Mouse (Mus musculus) embryonic fibroblast, embryonic 13.5 days (primary cell): ENCODE measurements around the gene Tspan9. TPM values are rescaled to one million over a fixed set of nuclear protein-coding genes. Genes with fewer than 3 reads are reported as not detected.

Experiments
- H3K27ac ChIP-seq: 2 replicates; pipeline ENCODE4 v1.5.1; 2012; ENCODE audit warnings: low read length, control low read depth, inconsistent platforms; ENCODE audit not compliant: insufficient read depth
- H3K4me1 ChIP-seq: 2 replicates; pipeline ENCODE4 v1.6.1; 2011; ENCODE audit warnings: low read length; ENCODE audit not compliant: control insufficient read depth, insufficient read depth
- H3K4me3 ChIP-seq: 2 replicates; pipeline ENCODE4 v1.5.1; 2011; ENCODE audit warnings: mild to moderate bottlenecking, control low read depth, low read length; ENCODE audit not compliant: insufficient read depth
- CTCF ChIP-seq: IDR thresholded peaks from 2 replicates; pipeline ENCODE4 v1.5.1; 2011; ENCODE audit warnings: mild to moderate bottlenecking, control low read depth, low read length, moderate library complexity, borderline replicate concordance; ENCODE audit not compliant: insufficient read depth
- POLR2A ChIP-seq: IDR thresholded peaks from 2 replicates; pipeline ENCODE4 v1.6.1; 2011; ENCODE audit warnings: low read depth, mild to moderate bottlenecking, control low read depth, low read length, moderate library complexity
- polyA plus RNA-seq: library from polyadenylated mRNA; stranded (reverse); fragments of >200 nt; gene quantifications from 2 replicates; pipeline ENCODE4 v1.2.4, GENCODE M21; 2011; ENCODE audit warnings: low read depth; ENCODE audit not compliant: missing spikeins, insufficient read length

Gene Tspan9
- polyA plus RNA-seq, 1 experiment = 113 TPM

- no peak overlapping the region for H3K27ac ChIP-seq
- 0 out of 2 replicates have a peak, but pooled peaks cover 2% of the 10 kb centered on the region for H3K4me1 ChIP-seq
- no peak overlapping the region for H3K4me3 ChIP-seq
- no peak for TF ChIP-seq POLR2A
- no peak for TF ChIP-seq CTCF
These were observed 117.8 kb downstream of the Tspan9 start for GRCm38 (mm10) chr6:128025581-128025980.

- TF ChIP-seq POLR2A = no peak
- no peak overlapping the region for H3K27ac ChIP-seq
These were observed 121.2 kb downstream of the Tspan9 start for GRCm38 (mm10) chr6:128022207-128022606.

GRCm38 (mm10) chr6:128021931-128022202 lies 121.5 kb downstream of the Tspan9 start:
- Histone ChIP-seq H3K27ac (no peak overlapping the region), H3K4me3 (no peak overlapping the region), H3K4me1 (no peaks in the 10 kb centered on the region)
- TF ChIP-seq CTCF (no peak), POLR2A (no peak)

More at GRCm38 (mm10) chr6:128022207-128022606, 121.2 kb downstream of the Tspan9 start:
- no peak overlapping the region for H3K4me3 ChIP-seq
- H3K4me1 ChIP-seq = no peaks in the 10 kb centered on the region

- no peak for TF ChIP-seq POLR2A
- no peak for TF ChIP-seq CTCF
- H3K27ac ChIP-seq = no peak overlapping the region
- H3K4me1 ChIP-seq = no peaks in the 10 kb centered on the region
- no peak overlapping the region for H3K4me3 ChIP-seq
These were observed 122.1 kb downstream of the Tspan9 start for GRCm38 (mm10) chr6:128021106-128021930.

- H3K4me1 ChIP-seq = no peaks in the 10 kb centered on the region
- H3K27ac ChIP-seq = no peak overlapping the region
- no peak for TF ChIP-seq CTCF
- no peak for TF ChIP-seq POLR2A
- H3K4me3 ChIP-seq = no peak overlapping the region
These were observed 122.8 kb downstream of the Tspan9 start for GRCm38 (mm10) chr6:128020521-128021057.

GRCm38 (mm10) chr6:128020053-128020452 lies 123.3 kb downstream of the Tspan9 start:
- H3K27ac ChIP-seq = no peak overlapping the region
- TF ChIP-seq POLR2A (no peak), CTCF (no peak)
- no peaks in the 10 kb centered on the region for H3K4me1 ChIP-seq
- no peak overlapping the region for H3K4me3 ChIP-seq

GRCm38 (mm10) chr6:128019119-128019518 lies 124.3 kb downstream of the Tspan9 start:
- no peak overlapping the region for H3K4me3 ChIP-seq
- no peak overlapping the region for H3K27ac ChIP-seq
- TF ChIP-seq POLR2A (no peak), CTCF (no peak)
- H3K4me1 ChIP-seq = no peaks in the 10 kb centered on the region

GRCm38 (mm10) chr6:128015304-128015703 lies 128.1 kb downstream of the Tspan9 start:
- H3K4me1 ChIP-seq = peaks cover 14% of the 10 kb centered on the region
- H3K27ac ChIP-seq = no peak overlapping the region
- TF ChIP-seq CTCF (no peak), POLR2A (no peak)
- H3K4me3 ChIP-seq = no peak overlapping the region

GRCm38 (mm10) chr6:128011781-128012180 lies 131.6 kb downstream of the Tspan9 start:
- Histone ChIP-seq H3K4me3 (no peak overlapping the region), H3K27ac (no peak overlapping the region), H3K4me1 (peaks cover 19% of the 10 kb centered on the region)
- TF ChIP-seq POLR2A (no peak), CTCF (no peak)

GRCm38 (mm10) chr6:128011071-128011477 lies 132.3 kb downstream of the Tspan9 start:
- TF ChIP-seq POLR2A = no peak
- TF ChIP-seq CTCF = no peak
- Histone ChIP-seq H3K4me3 (no peak overlapping the region), H3K4me1 (peaks cover 25% of the 10 kb centered on the region), H3K27ac (no peak overlapping the region; the same call in 1 of the 2 replicates)
